Mouse (Mus musculus) adrenal gland, postnatal 14 days (tissue): ENCODE results near the gene Mid1. TPM values are rescaled to one million over a fixed set of nuclear protein-coding genes. Genes with fewer than 3 reads are reported as not detected.
A peak's percentile ranks its signal among the peaks of the same experiment; 100 is the strongest.
"Not testable (repeated sequence)": the region's sequence is repeated elsewhere in the genome, so short reads cannot be mapped to it uniquely, and the experiment has no call there.

Experiments used
- DNase-seq: peaks from one replicate; pipeline ENCODE4 v3.0.0; 2021; ENCODE audit warnings: mixed read lengths
- total RNA-seq: library from RNA; stranded (reverse); gene quantifications from 2 replicates; pipeline ENCODE4 v1.2.3, GENCODE M21; 2021

Gene Mid1
- total RNA-seq, 1 experiment from 2014 or later = 24.7 TPM

DNA sequence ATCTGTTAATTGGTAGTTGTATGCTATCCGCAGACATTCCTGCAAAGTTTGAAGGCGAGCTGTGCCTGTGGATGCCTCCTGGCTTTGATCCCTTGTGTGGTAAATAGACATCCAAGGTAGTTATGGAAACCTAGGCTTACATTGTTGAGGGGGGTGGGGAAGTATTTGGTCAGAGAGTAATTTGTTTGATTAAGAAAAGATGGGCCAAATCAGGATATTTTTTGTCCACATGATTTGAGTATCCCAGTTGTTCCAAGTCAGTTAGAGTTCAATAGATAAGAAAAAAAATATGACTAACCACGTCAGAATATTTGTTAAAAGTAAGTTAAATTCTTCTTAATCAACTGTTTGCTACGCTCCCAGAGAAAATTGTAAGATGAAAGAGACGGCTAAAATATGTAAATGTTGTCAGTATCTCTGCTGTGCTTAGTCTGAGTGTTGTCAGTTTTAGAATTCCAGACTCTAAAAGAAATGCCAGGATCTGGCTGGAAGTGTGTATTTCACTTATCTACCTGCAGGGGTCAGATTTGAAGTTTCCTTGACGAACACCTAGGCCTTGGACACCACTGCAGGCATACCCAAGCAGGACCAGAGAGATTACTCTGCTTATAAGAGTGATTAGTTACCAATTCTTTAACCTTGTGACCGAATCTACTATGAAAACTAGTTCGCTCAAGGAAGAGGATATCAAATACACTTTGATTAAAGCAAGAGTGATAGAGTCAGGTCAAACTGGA lies 198.7 kb downstream of the Mid1 start:
- peak; percentile 9 for DNase-seq

DNA sequence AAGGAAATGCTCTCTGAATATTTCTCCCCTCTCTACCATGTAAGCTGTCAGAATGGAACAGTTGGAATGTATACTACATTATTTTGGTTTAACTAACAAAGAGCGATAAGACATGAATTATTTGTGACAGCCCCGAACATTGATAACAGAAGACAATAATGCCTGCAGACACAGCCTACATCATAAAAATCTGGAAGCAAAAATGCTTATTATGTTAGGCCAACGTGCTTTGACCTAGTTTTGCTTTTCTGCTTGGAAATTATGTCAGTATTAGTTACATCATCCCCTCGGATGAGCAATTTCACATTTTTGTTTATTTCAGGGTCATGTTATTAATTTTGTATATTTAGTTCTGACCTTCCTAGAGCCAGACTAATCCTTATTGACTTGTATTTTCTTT lies 205.5 kb downstream of the Mid1 start:
- DNase-seq = no peak

DNA sequence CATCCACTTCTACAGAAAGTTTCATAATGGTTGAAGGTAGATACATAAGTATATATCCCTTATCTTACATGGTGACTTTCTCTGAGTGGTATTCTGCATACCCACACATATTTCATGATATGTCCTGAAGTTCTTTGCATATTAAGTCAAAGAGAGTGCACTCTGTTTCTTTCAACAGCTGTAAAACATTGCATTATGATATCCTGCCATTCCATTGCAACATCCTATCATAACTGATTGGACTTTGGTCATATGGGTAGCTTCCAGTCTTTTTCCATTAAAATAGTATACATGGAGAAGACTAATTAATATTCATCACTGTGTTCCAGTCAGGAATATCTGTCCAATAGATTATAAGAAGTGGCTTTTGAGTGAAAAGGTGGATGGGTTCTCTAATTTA lies 207.1 kb downstream of the Mid1 start:
- no peak for DNase-seq

DNA sequence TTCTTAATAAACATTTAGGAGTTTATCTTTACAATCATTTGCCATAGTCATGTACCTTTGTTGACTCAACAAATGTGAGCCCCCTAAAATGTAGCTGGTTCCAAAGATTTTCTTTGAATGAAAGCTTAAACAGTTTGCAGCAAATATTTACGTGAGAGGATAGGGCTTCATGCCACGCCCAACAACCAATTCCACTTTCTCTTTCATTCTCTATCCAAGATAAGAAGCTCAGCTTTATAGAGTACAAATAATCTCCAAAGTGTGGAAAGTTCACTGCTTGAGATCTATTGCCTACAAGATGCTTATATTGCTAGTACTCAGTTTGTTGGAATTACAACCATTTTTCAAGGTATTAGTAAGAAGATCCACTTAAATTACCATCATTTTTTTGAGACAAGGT lies 207.6 kb downstream of the Mid1 start:
- no peak for DNase-seq

DNA sequence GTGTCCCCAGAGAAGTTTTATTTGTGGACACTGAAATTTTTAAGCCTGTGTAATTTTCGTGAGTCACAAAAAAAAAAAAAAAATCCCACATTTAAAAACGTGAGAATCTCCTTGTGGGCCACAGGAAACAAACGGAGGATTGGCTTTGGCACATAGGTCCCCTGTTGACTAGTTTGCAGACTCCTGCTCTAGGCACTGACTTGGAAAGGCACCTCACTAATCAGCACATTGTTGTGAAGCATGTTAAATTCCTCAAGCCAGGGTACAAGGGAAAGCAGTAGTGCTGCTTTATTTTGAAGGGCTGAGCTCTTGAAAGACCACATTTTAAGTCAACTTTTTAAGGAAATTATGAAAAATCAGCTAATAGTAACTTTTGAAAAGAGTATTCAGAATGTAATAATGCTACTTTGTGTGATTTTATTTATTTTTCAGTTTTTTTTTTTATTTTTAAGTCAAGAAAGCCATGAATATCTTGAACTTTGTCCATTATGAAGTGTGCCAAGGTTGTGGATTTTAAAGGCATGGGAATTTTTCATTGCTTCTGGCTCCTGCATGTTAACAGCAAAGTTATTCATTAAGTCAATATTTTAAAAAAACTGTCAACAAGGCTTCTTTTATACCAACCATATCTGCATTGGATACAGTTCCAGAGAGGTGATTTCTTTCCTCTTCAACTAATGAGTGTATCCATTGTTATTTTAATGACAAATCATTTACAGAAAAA lies 214.4 kb downstream of the Mid1 start:
- no peak for DNase-seq

DNA sequence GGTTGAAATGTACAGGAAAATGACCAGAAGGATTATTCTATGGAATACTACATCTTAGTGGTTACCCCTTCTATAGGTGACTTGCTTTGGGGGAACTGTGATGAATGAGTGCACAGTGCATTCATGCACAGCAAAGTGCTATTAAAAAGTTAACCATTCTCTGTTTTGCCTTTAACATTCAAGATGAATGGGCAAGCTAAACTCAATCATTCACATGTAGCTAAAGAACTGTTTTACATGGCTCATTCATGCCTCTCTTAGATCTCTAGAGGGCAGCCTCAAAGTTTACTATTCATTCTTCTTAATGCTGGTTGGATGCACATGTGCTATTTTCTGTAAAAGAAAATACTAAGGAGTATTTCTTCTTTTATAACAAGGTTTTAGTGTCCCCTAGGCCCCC lies 217.9 kb downstream of the Mid1 start:
- no peak for DNase-seq

DNA sequence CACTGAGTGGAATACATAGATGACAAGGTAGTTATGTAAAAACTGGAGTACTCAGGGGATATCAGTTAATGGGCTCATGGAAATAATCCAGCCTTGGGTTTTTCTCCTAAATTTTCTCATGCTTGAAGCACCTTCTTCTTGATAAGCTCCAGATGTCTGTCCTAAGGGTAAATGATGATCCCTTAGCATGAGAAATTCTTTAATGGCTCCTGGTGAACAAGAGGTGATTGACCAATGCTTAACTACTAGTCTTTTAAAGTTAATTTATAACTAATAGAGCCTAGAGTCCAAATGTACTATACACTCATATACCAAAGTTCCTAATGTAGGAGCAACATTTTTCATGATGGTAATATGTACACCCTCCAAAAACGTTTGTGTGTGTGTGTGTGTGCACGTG lies 218.7 kb downstream of the Mid1 start:
- DNase-seq = no peak

DNA sequence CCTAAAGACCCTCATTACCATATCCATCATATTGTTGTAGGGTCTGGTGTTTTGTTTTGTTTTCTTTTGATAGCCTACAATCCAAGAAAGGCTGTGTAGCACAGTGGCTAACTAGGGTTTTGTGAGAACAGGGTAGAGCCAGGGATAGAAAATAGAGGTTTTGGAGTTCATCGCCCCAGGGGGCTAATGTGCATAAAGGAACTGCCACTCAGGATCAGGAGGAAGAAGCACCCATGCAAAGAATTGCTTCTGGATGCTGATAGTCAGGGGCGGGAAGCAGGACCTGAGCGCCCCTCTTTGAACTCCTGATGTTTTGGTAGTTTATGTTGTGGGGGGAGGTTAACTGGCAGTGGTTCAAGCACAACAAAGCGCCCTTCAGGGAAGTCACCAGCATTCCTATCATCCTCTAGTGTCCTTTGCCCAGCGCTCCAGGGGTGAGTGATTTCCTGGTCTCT lies 221.1 kb downstream of the Mid1 start:
- no peak for DNase-seq

DNA sequence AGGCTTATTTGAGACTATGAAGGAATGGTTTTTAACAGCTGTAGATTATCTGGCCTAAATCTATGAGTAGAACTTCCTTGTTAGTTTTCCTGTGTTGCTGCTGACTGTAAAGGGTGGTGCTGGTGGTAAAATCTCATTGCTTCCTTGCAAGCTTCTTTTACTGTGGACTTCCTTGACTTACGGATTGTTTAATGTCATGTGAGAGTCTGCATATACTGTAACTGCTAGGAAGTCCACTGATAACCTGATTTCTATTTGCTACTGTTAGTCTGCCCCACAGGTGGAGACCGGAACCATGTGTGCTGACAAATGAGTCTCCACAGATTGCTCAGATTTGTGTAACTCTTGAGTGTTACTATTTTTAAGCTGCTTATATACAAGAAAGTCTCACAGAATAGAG lies 224.9 kb downstream of the Mid1 start:
- DNase-seq = no peak

DNA sequence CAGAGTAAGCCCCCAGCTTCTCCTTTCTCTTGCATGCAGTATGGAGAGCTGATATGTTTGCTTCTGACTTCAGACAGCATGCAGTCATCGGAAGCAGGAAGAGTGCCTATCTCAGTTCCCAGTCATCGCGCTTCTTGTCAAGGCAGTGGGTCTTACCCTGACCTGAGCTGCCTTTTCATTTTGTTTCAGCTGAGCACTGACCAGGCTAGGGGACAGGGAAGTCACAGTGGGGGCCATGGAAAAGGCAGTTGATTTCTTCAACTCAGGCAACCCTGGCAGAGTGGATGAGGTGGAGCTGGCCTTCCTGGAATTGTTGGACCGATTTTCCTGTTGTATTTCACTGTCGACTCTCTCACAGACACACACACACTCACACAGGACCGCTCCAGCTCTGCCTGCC lies 230.7 kb downstream of the Mid1 start:
- no peak for DNase-seq

DNA sequence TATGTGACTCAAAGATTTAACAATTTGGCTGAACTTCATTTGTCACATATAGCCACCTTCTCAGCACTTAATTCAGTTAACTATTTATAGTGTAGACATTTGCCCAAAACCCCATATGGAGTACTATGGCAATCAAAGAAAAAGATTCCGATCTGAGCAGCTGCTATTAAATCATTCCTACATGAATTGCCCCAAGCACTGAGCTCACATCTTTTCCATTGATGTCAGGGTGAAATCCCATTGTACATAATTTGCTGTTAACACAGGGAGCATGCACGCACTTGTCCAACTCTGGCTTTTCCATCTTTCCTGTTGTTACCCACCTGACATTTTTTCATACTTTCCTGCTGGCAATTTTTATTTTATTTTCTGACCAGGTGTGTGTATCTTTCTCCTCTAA lies 237.5 kb downstream of the Mid1 start:
- DNase-seq = no peak

DNA sequence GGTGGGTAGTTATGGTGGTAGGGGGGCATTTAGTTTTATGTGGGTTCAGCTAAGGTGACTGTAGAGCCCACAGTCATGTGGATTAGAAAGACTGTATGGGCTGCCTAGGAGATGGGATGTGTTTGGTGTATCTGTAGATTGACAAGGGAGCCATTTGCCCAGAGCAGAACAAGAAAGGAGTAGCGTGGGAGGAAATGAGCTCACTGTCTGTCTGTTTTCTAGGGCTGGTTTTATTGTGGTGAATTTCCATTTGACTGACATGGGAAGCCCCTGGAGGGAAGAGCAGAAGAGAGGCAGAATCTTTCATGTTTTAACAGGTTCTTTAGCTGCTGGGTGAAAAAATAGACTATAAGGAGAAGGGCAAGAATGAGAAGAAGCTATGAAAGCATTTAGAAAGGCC lies 238.4 kb downstream of the Mid1 start:
- no peak for DNase-seq

DNA sequence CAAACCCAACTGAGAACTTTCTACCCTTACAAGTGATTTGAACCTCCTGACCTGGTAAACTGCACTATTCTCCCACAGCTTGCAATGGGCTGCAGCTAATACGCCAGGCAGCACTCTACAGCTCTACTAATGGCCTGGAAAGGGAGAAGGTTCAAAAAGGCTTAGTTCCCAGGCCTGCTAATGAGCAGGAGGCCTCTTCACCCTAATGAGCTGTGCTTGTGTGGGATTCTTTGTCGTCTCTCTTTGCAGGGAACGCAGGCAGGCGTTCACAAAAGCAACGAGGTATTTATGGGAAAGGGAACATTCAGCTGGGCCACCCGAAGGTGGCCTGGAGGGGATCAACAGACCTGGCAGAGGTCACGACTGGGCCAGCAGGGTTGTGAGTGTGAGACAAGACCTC lies 240.6 kb downstream of the Mid1 start:
- no peak for DNase-seq

DNA sequence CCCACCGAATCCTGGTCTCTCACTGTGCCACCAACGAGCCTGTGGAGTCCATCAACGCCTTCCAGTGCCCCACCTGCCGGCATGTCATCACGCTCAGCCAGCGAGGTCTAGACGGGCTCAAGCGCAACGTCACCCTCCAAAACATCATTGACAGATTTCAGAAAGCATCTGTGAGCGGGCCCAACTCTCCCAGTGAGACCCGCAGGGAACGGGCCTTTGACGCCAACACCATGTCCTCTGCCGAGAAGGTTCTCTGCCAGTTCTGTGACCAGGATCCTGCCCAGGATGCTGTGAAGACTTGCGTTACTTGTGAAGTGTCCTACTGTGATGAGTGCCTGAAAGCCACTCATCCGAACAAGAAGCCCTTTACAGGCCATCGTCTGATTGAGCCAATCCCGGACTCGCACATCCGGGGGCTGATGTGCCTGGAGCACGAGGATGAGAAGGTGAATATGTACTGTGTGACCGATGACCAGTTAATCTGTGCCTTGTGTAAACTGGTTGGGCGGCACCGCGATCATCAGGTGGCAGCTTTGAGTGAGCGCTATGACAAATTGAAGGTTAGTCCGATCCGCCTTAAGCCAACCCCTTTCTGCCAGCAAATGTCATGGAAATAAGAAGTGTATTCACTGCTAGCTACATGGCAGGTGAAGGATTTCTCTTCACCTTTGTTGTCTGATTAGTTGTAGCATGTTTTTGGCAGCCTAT lies 242.3 kb downstream of the Mid1 start:
- no peak for DNase-seq

DNA sequence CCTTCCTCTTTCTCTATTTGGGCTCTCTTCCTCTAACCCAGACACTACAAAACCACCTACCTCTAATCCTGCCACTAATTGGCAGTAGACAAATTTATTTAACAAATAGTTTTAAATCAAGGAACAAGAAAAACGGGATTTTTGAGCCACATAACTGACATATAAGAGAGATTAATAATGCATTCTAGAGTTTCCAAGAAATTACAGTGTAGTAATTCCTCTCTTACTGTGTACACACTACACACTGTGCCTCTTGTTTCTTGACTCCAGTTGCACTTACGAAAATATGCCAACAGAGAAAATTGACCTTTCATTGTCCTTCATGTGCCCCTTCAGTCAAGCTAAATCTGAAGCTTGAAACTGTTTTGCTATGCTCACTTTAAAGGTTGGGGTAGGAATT lies 245.9 kb downstream of the Mid1 start:
- DNase-seq = no peak

DNA sequence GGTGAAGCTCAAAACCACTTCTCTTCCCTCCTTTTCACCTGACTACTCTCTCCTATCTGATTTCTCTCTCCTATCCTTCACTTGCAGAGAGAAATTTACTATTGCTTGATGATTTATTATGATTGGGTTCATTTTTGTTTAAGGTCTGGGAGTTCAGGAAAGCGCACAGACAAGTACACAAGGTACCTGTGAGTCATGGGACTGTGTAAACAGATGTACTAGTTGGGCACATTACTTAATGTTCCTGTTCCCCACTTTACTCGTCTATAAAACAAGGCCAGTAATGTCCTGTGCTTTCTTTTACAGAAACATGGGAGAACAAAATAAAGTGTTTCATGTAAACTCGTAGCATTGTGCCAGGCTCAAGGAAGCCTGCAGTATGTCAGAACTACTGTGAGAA lies 248.2 kb downstream of the Mid1 start:
- no peak for DNase-seq

DNA sequence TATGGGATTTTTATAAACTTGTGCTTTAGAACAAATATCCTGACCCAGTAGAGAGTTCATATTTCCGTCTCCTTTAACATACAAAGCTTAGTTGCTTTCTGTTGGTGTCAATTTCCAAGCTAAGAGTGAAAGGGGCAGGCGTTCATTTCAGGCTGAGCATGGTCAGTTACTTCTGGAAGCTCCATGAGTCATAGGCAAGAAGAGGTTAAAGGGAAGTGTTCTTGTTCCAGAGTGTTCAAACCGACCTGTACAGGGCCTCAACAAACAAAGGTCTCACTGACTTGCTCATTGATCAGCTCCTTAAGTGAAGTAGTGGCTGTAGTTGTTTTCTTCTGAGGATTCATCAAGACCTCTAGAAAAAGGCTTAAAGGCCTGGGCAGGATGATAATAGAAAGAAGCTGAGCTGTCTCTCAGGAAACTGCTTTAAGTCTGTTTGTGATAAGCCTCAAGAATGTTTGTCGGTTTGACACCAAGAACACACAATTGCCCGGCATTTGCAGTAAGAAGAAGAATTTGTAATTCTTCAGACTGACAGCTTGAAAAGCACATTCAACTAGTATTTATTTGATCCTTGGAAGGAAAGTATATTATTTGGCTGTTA lies 252.2 kb downstream of the Mid1 start:
- DNase-seq = no peak

DNA sequence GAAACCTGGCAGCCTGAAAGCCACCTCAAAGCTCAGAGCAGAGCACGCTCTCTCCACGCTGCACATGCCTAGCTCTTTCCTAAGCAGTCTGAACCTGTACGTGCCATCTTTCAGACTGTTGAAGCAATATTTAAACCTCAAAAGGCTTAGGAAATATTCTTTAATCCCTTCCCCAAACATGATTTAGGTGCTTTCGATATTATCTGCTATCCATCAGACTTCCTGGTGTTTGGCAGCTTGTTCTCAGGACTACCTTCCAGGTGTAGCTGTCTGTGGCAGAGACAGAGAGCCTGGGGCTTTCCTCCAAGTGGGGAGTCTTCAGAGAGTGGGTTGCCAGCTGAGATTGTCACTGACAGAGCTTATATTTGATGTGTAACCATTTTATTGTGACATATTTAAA lies 255.5 kb downstream of the Mid1 start:
- DNase-seq = no peak

DNA sequence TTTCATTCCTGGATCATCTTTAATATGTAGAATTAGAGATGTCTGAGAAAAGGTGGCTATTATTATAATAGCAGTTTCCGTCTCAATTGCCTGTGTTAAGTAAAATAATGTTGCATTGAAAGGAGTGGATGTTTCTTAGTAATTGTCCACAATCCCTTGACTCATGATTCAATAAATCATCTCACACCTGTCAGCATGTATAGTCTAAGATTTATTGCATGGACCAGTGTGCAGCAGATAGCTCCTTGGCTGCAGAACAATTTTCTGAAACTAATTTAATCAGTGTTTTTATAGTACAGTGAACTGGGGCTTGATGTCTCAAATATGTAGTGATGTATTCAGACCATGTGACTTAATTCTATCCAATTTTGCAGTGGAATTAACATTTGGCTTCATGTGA lies 265.6 kb downstream of the Mid1 start:
- DNase-seq = no peak

DNA sequence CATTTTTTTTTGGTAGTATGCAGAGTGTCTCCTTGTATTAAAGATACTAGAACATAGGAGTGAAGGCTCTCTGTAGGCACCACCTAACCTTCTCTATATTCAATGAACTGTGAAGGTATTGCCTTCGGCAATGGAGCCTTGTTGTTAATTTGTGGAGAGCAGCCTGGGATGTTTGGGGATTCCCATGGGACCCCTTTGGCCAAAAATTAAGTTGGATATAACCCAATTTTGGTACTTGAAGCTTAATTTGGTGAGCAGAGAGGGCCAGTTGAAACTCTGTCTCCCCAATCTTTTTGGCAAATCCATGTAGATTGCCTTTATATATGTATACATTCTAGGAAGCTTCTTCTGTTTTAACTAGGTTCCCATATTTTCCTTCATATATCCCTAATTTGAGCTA lies 284.3 kb downstream of the Mid1 start:
- no peak for DNase-seq

DNA sequence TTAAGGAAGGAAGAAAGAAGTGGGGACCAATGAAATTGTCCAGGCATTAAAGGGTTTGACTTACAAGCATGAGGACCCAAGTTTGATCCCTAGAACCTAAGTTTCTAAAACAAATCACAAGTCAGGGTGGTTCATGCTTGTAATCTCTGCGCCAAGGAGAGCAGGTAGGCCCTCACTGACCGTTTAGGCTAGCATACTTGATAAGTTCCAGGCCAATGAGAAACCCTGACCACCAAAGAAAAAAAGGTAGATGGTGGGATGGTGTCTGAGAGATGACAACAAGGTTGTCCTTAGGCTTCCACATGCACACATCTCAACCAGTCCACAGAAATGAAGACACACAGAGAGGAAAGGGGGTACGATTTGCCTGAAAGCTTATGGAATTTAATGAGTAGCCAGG lies 284.8 kb downstream of the Mid1 start:
- not testable (repeated sequence) for DNase-seq

DNA sequence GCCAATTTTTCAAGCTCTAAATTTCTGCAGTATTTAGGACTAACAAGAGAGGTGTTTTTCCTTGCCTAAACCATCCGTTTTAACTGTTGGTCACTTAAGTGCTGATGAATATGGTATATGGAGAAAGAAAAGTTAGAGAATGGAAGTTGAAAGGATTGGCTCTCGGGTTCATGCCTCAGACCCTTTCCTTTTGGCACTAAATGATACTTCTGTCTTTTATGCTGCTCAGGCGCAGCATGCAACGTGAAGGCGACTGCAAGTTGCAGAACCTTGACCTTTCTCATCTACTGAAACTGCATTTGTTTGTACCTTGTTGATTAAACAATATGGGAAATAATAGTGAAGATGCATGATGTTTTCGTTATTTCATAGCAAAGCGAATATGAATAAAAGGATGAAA lies 285.5 kb downstream of the Mid1 start:
- DNase-seq = not testable (repeated sequence)

DNA sequence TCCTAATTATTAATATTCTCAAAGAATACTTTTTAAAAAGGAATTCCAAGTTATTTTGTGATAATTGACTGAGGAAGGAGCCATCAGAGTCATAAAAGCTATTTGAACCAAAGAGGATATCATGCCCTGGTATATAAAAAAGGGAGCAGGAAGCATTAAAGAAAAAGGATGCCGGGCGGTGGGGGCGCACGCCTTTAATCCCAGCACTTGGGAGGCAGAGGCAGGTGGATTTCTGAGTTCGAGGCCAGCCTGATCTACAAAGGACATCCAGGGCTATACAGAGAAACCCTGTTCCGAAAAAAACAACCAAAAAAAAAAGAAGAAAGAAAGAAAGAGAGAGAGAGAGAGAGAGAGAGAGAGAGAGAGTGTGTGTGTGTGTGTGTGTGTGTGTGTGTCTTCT lies 286.6 kb downstream of the Mid1 start:
- not testable (repeated sequence) for DNase-seq
